Comparison of ENCODE assay signal across 8 mouse cellular contexts in genomic region chr7:142666659-142667058, GRCm38 (mm10). TPM values are rescaled to one million over a fixed set of nuclear protein-coding genes. Genes with fewer than 3 reads are reported as not detected.
DNase-seq lines count a peak whose midpoint lies in the region; ATAC-seq lines count a peak whose summit lies in the region.

Gene Igf2, minus strand, starts transcription at chr7:142666816.

- H3K9me3 ChIP-seq in embryonic facial prominence, embryonic 14.5 days (ENCODE audit: control insufficient read depth, low read length), result peaks cover 28% of the 10 kb centered on the region
- H3K9me3 ChIP-seq in heart, embryonic 14.5 days (ENCODE audit: control insufficient read depth, low read length), result peaks cover 33% of the 10 kb centered on the region
- peaks cover 17% of the 10 kb centered on the region for H3K9me3 ChIP-seq in midbrain, embryonic 11.5 days (ENCODE audit: control insufficient read depth, low read length)

- H3K4me2 ChIP-seq in embryonic facial prominence, embryonic 14.5 days (ENCODE audit: low read depth, low read length), result peak within 1 kb of the TSS; percentile 67; the same call in 1 of the 2 replicates
- H3K4me2 ChIP-seq in heart, embryonic 14.5 days (ENCODE audit: low read length), result peak within 1 kb of the TSS; percentile 65
- H3K4me2 ChIP-seq in midbrain, embryonic 11.5 days, result no peak within 1 kb of the TSS

- DNase-seq in frontal cortex, adult 2 months (ENCODE audit: extremely low spot score in 1 of 2, low spot score in 1 of 2), result no peak
- no peak for DNase-seq in frontal cortex, postnatal 14 days (ENCODE audit: low spot score in 2 of 2)
- no peak for DNase-seq in embryonic facial prominence, embryonic 14.5 days (ENCODE audit: low spot score)
- DNase-seq in kidney, postnatal 36 days, result peak; percentile 16 to 60
- DNase-seq in midbrain, embryonic 11.5 days (ENCODE audit: low spot score, missing footprints), result no peak
- DNase-seq in urinary bladder, adult 18-20 months (ENCODE audit: low spot score in 2 of 2), result no peak
- no peak for DNase-seq in cerebellum, adult 9-10 months

- no peak within 1 kb of the TSS; the same call in 1 of the 2 replicates for H3K27ac ChIP-seq in embryonic facial prominence, embryonic 14.5 days (replicated peaks; ENCODE audit: low read depth, low read length)
- peak within 1 kb of the TSS; percentile 31 to 80 for H3K27ac ChIP-seq in heart, embryonic 14.5 days (replicated peaks in 1 of 2; ENCODE audit: control insufficient read depth in 1 of 2, insufficient read depth in 1 of 2, low read depth in 2 of 2, low read length in 2 of 2)
- no peak within 1 kb of the TSS for H3K27ac ChIP-seq in midbrain, embryonic 11.5 days (ENCODE audit: low read depth, low read length)

- peaks cover 43% of the 10 kb centered on the region for H3K27me3 ChIP-seq in embryonic facial prominence, embryonic 14.5 days (replicated peaks; ENCODE audit: control insufficient read depth, insufficient read depth, low read length)
- H3K27me3 ChIP-seq in heart, embryonic 14.5 days (ENCODE audit: control insufficient read depth, insufficient read depth, low read length), result peaks cover 45% of the 10 kb centered on the region
- peaks cover 46% of the 10 kb centered on the region for H3K27me3 ChIP-seq in midbrain, embryonic 11.5 days (ENCODE audit: control insufficient read depth, insufficient read depth, low read length)

- 50% methylated on average over 2 of the region's 2 CpGs for WGBS in embryonic facial prominence, embryonic 14.5 days
- WGBS in heart, embryonic 14.5 days, result 70% methylated on average over 2 of the region's 2 CpGs
- 64% methylated on average over 2 of the region's 2 CpGs for WGBS in midbrain, embryonic 11.5 days

- H3K9ac ChIP-seq in embryonic facial prominence, embryonic 14.5 days (ENCODE audit: low read depth, low read length), result no peak within 1 kb of the TSS
- peak within 1 kb of the TSS; percentile 42; the same call in 1 of the 2 replicates for H3K9ac ChIP-seq in heart, embryonic 14.5 days (ENCODE audit: low read length)
- no peak within 1 kb of the TSS for H3K9ac ChIP-seq in midbrain, embryonic 11.5 days (ENCODE audit: low read length)

- peak within 1 kb of the TSS; percentile 0; the same call in 1 of the 2 replicates for H3K4me3 ChIP-seq in embryonic facial prominence, embryonic 14.5 days (ENCODE audit: low read depth, low read length)
- 0 out of 4 replicates have a peak within 1 kb of the TSS, but pooled peaks of 1 of the 2 experiments have one; percentile 62 for H3K4me3 ChIP-seq in heart, embryonic 14.5 days (ENCODE audit: control insufficient read depth in 1 of 2, insufficient read depth in 1 of 2, low read depth in 1 of 2, low read length in 2 of 2)
- H3K4me3 ChIP-seq in midbrain, embryonic 11.5 days (ENCODE audit: low read depth, low read length), result no peak within 1 kb of the TSS

- no peak for ATAC-seq in embryonic facial prominence, embryonic 14.5 days (ENCODE audit: low read depth)
- peak; percentile 18; the same call in 1 of the 2 replicates for ATAC-seq in heart, embryonic 14.5 days (ENCODE audit: insufficient number of reproducible peaks, insufficient read depth, low FRiP score, low read depth)
- no peak for ATAC-seq in midbrain, embryonic 11.5 days (ENCODE audit: low FRiP score)

- peaks cover 12% of the 10 kb centered on the region for H3K36me3 ChIP-seq in embryonic facial prominence, embryonic 14.5 days (ENCODE audit: control insufficient read depth, insufficient read depth, low read length)
- peaks cover 14% of the 10 kb centered on the region for H3K36me3 ChIP-seq in heart, embryonic 14.5 days (ENCODE audit: control insufficient read depth, insufficient read depth, low read length)
- no peaks in the 10 kb centered on the region for H3K36me3 ChIP-seq in midbrain, embryonic 11.5 days (ENCODE audit: control insufficient read depth, insufficient read depth, low read length)

- no peaks in the 10 kb centered on the region for H3K4me1 ChIP-seq in embryonic facial prominence, embryonic 14.5 days (ENCODE audit: control insufficient read depth, insufficient read depth, low read length)
- H3K4me1 ChIP-seq in heart, embryonic 14.5 days (ENCODE audit: control insufficient read depth in 2 of 2, insufficient read depth in 2 of 2, low read length in 2 of 2), result 0 out of 4 replicates have a peak, but pooled peaks cover 0 to 5% of the 10 kb centered on the region in 2 experiments
- H3K4me1 ChIP-seq in midbrain, embryonic 11.5 days (ENCODE audit: control insufficient read depth, insufficient read depth, low read length), result no peaks in the 10 kb centered on the region

RNA-seq across cellular contexts. Expression of gene Igf2, which starts in this region (rescaled TPM):
- polyA plus RNA-seq in frontal cortex, adult 2 months (2012; rRNA removed), result 60.6 and 81.1 TPM in 2 replicates
- 1,478 and 1,518 TPM in 2 replicates for polyA plus RNA-seq in embryonic facial prominence, embryonic 14.5 days (2014; fragmentation: Nextera tagmentation; extraction: Ambion mirVana)
- polyA plus RNA-seq in heart, embryonic 14.5 days (2014; fragmentation: Nextera tagmentation; extraction: Ambion mirVana), result 1,590 and 1,642 TPM in 2 replicates
- polyA plus RNA-seq in midbrain, embryonic 11.5 days (2014; fragmentation: Nextera tagmentation; extraction: Ambion mirVana), result 126 and 131 TPM in 2 replicates

Comparison
In these comparisons a context has a peak if more than half of its experiments do, and no peak if none do; other contexts are left out.
1. RNA of gene Igf2 (polyA plus RNA-seq): 1,590 to 1,642 TPM in heart, embryonic 14.5 days and 1,478 to 1,518 TPM in embryonic facial prominence, embryonic 14.5 days; 126 to 131 TPM in midbrain, embryonic 11.5 days and 60.6 to 81.1 TPM in frontal cortex, adult 2 months; every median in the first group is over 10 times any median in the second.
2. DNase-seq: peak in kidney, postnatal 36 days (2 of 2); none in frontal cortex, adult 2 months (0 of 2), frontal cortex, postnatal 14 days (0 of 2), embryonic facial prominence, embryonic 14.5 days (single experiment), midbrain, embryonic 11.5 days (single experiment), urinary bladder, adult 18-20 months (0 of 2) and cerebellum, adult 9-10 months (single experiment).
3. H3K27ac ChIP-seq: peak in heart, embryonic 14.5 days (2 of 2); none in embryonic facial prominence, embryonic 14.5 days (single experiment) and midbrain, embryonic 11.5 days (single experiment).